Mouse (Mus musculus): ENCODE data around the gene Bag2. TPM values are rescaled to one million over a fixed set of nuclear protein-coding genes. Genes with fewer than 3 reads are reported as not detected.

Bag2 gene
- 22.5 and 23.0 TPM in 2 replicates for polyA plus RNA-seq (2015; fragmentation: Nextera tagmentation; extraction: Ambion mirVana)

GRCm38 (mm10) chr1:33757491-33758041 lies at the start of gene Bag2:
TSS of gene Bag2 (minus strand) at chr1:33757795.
- Histone ChIP-seq H3K4me1 (ENCODE audit: control insufficient read depth, insufficient read depth, low read length) (peaks cover 9% of the 10 kb centered on the region), H3K4me2 (ENCODE audit: low read length) (peak within 1 kb of the TSS; percentile 97), H3K4me3 (ENCODE audit: low read depth, low read length) (peak within 1 kb of the TSS; percentile 61), H3K27ac (ENCODE audit: low read length) (peak within 1 kb of the TSS; percentile 62; the same call in 1 of the 2 replicates), H3K36me3 (ENCODE audit: control insufficient read depth, insufficient read depth, low read length) (no peaks in the 10 kb centered on the region), H3K9ac (ENCODE audit: low read depth, low read length) (peak within 1 kb of the TSS; percentile 88), H3K9me3 (replicated peaks; ENCODE audit: control insufficient read depth, low read length, poor library complexity, severe bottlenecking) (no peaks in the 10 kb centered on the region), H3K27me3 (ENCODE audit: control insufficient read depth, insufficient read depth, low read depth, low read length) (no peaks in the 10 kb centered on the region)
- peak; percentile 91 for ATAC-seq
- 0% methylated on average over 42 of the region's 61 CpGs for WGBS

GRCm38 (mm10) chr1:33803323-33803722 lies 45.7 kb upstream of the Bag2 start:
- ATAC-seq = no peak
- Histone ChIP-seq H3K9ac (ENCODE audit: low read depth, low read length) (no peak overlapping the region), H3K4me2 (ENCODE audit: low read length) (no peak overlapping the region), H3K36me3 (ENCODE audit: control insufficient read depth, insufficient read depth, low read length) (peaks cover 49% of the 10 kb centered on the region), H3K9me3 (replicated peaks; ENCODE audit: control insufficient read depth, low read length, poor library complexity, severe bottlenecking) (no peaks in the 10 kb centered on the region), H3K27ac (ENCODE audit: low read length) (no peak overlapping the region), H3K4me1 (ENCODE audit: control insufficient read depth, insufficient read depth, low read length) (no peaks in the 10 kb centered on the region), H3K4me3 (ENCODE audit: low read depth, low read length) (no peak overlapping the region), H3K27me3 (ENCODE audit: control insufficient read depth, insufficient read depth, low read depth, low read length) (no peaks in the 10 kb centered on the region)
- 93% methylated on average over 2 of the region's 2 CpGs for WGBS

- WGBS = 96% methylated on average over 3 of the region's 3 CpGs
- Histone ChIP-seq H3K4me3 (ENCODE audit: low read depth, low read length) (no peak overlapping the region), H3K36me3 (ENCODE audit: control insufficient read depth, insufficient read depth, low read length) (peaks cover 52% of the 10 kb centered on the region), H3K27me3 (ENCODE audit: control insufficient read depth, insufficient read depth, low read depth, low read length) (no peaks in the 10 kb centered on the region), H3K4me1 (ENCODE audit: control insufficient read depth, insufficient read depth, low read length) (no peaks in the 10 kb centered on the region), H3K4me2 (ENCODE audit: low read length) (no peak overlapping the region), H3K27ac (ENCODE audit: low read length) (no peak overlapping the region), H3K9me3 (replicated peaks; ENCODE audit: control insufficient read depth, low read length, poor library complexity, severe bottlenecking) (no peaks in the 10 kb centered on the region), H3K9ac (ENCODE audit: low read depth, low read length) (no peak overlapping the region)
- ATAC-seq = no peak
Observed at GRCm38 (mm10) chr1:33799620-33800019, 42.0 kb upstream of the Bag2 start.

- WGBS = 69% methylated on average over 3 of the region's 3 CpGs
- ATAC-seq = no peak
Observed at GRCm38 (mm10) chr1:33788493-33788892, 30.9 kb upstream of the Bag2 start.

GRCm38 (mm10) chr1:33788072-33788471 lies 30.5 kb upstream of the Bag2 start:
- H3K9me3 ChIP-seq (replicated peaks; ENCODE audit: control insufficient read depth, low read length, poor library complexity, severe bottlenecking) = no peaks in the 10 kb centered on the region
- no peak for ATAC-seq
- no peaks in the 10 kb centered on the region for H3K36me3 ChIP-seq (ENCODE audit: control insufficient read depth, insufficient read depth, low read length)
- H3K4me3 ChIP-seq (ENCODE audit: low read depth, low read length) = no peak overlapping the region
- 87% methylated on average over 5 of the region's 5 CpGs for WGBS
- no peak overlapping the region for H3K9ac ChIP-seq (ENCODE audit: low read depth, low read length)
- H3K4me1 ChIP-seq (ENCODE audit: control insufficient read depth, insufficient read depth, low read length) = no peaks in the 10 kb centered on the region
- no peak overlapping the region for H3K4me2 ChIP-seq (ENCODE audit: low read length)
- no peaks in the 10 kb centered on the region for H3K27me3 ChIP-seq (ENCODE audit: control insufficient read depth, insufficient read depth, low read depth, low read length)
- no peak overlapping the region for H3K27ac ChIP-seq (ENCODE audit: low read length)

More at GRCm38 (mm10) chr1:33788493-33788892, 30.9 kb upstream of the Bag2 start:
- no peaks in the 10 kb centered on the region for H3K36me3 ChIP-seq (ENCODE audit: control insufficient read depth, insufficient read depth, low read length)
- H3K27ac ChIP-seq (ENCODE audit: low read length) = no peak overlapping the region
- no peak overlapping the region for H3K4me3 ChIP-seq (ENCODE audit: low read depth, low read length)
- no peaks in the 10 kb centered on the region for H3K9me3 ChIP-seq (replicated peaks; ENCODE audit: control insufficient read depth, low read length, poor library complexity, severe bottlenecking)
- H3K27me3 ChIP-seq (ENCODE audit: control insufficient read depth, insufficient read depth, low read depth, low read length) = no peaks in the 10 kb centered on the region
- H3K9ac ChIP-seq (ENCODE audit: low read depth, low read length) = no peak overlapping the region
- no peak overlapping the region for H3K4me2 ChIP-seq (ENCODE audit: low read length)
- no peaks in the 10 kb centered on the region for H3K4me1 ChIP-seq (ENCODE audit: control insufficient read depth, insufficient read depth, low read length)

GRCm38 (mm10) chr1:33784561-33784960 lies 27.0 kb upstream of the Bag2 start:
- Histone ChIP-seq H3K27me3 (ENCODE audit: control insufficient read depth, insufficient read depth, low read depth, low read length) (no peaks in the 10 kb centered on the region), H3K36me3 (ENCODE audit: control insufficient read depth, insufficient read depth, low read length) (peaks cover 2% of the 10 kb centered on the region; the same call in 1 of the 2 replicates), H3K4me1 (ENCODE audit: control insufficient read depth, insufficient read depth, low read length) (no peaks in the 10 kb centered on the region), H3K4me3 (ENCODE audit: low read depth, low read length) (no peak overlapping the region), H3K27ac (ENCODE audit: low read length) (no peak overlapping the region), H3K9me3 (replicated peaks; ENCODE audit: control insufficient read depth, low read length, poor library complexity, severe bottlenecking) (no peaks in the 10 kb centered on the region), H3K9ac (ENCODE audit: low read depth, low read length) (no peak overlapping the region), H3K4me2 (ENCODE audit: low read length) (no peak overlapping the region)
- ATAC-seq = no peak
- 98% methylated on average over 5 of the region's 5 CpGs for WGBS

- H3K4me3 ChIP-seq (ENCODE audit: low read depth, low read length) = no peak overlapping the region
- ATAC-seq = no peak
- WGBS = 88% methylated on average over 14 of the region's 14 CpGs
- peaks cover 11% of the 10 kb centered on the region for H3K36me3 ChIP-seq (ENCODE audit: control insufficient read depth, insufficient read depth, low read length)
- no peak overlapping the region for H3K27ac ChIP-seq (ENCODE audit: low read length)
- no peaks in the 10 kb centered on the region for H3K4me1 ChIP-seq (ENCODE audit: control insufficient read depth, insufficient read depth, low read length)
- no peak overlapping the region for H3K4me2 ChIP-seq (ENCODE audit: low read length)
- H3K27me3 ChIP-seq (ENCODE audit: control insufficient read depth, insufficient read depth, low read depth, low read length) = no peaks in the 10 kb centered on the region
- no peak overlapping the region for H3K9ac ChIP-seq (ENCODE audit: low read depth, low read length)
- no peaks in the 10 kb centered on the region for H3K9me3 ChIP-seq (replicated peaks; ENCODE audit: control insufficient read depth, low read length, poor library complexity, severe bottlenecking)
Observed at GRCm38 (mm10) chr1:33776175-33776611, 18.6 kb upstream of the Bag2 start.

- Histone ChIP-seq H3K9me3 (replicated peaks; ENCODE audit: control insufficient read depth, low read length, poor library complexity, severe bottlenecking) (no peaks in the 10 kb centered on the region), H3K9ac (ENCODE audit: low read depth, low read length) (no peak overlapping the region), H3K27ac (ENCODE audit: low read length) (no peak overlapping the region), H3K4me1 (ENCODE audit: control insufficient read depth, insufficient read depth, low read length) (no peaks in the 10 kb centered on the region), H3K36me3 (ENCODE audit: control insufficient read depth, insufficient read depth, low read length) (peaks cover 22% of the 10 kb centered on the region), H3K27me3 (ENCODE audit: control insufficient read depth, insufficient read depth, low read depth, low read length) (no peaks in the 10 kb centered on the region), H3K4me2 (ENCODE audit: low read length) (no peak overlapping the region), H3K4me3 (ENCODE audit: low read depth, low read length) (no peak overlapping the region)
- no peak for ATAC-seq
- WGBS = 95% methylated on average over 9 of the region's 9 CpGs
Observed at GRCm38 (mm10) chr1:33772106-33772505, 14.5 kb upstream of the Bag2 start.

GRCm38 (mm10) chr1:33771621-33772020 lies 14.0 kb upstream of the Bag2 start:
- Histone ChIP-seq H3K27me3 (ENCODE audit: control insufficient read depth, insufficient read depth, low read depth, low read length) (no peaks in the 10 kb centered on the region), H3K4me1 (ENCODE audit: control insufficient read depth, insufficient read depth, low read length) (no peaks in the 10 kb centered on the region), H3K36me3 (ENCODE audit: control insufficient read depth, insufficient read depth, low read length) (peaks cover 20% of the 10 kb centered on the region), H3K4me2 (ENCODE audit: low read length) (no peak overlapping the region), H3K27ac (ENCODE audit: low read length) (no peak overlapping the region), H3K9me3 (replicated peaks; ENCODE audit: control insufficient read depth, low read length, poor library complexity, severe bottlenecking) (no peaks in the 10 kb centered on the region), H3K4me3 (ENCODE audit: low read depth, low read length) (no peak overlapping the region), H3K9ac (ENCODE audit: low read depth, low read length) (no peak overlapping the region)
- WGBS = 90% methylated on average over 10 of the region's 10 CpGs
- no peak for ATAC-seq

All from midbrain, embryonic 16.5 days (tissue).